Mouse (Mus musculus) kidney, embryonic 14.5 days (tissue): ENCODE measurements around the gene Endov. TPM values are rescaled to one million over a fixed set of nuclear protein-coding genes. Genes with fewer than 3 reads are reported as not detected.
A peak's percentile ranks its signal among the peaks of the same experiment; 100 is the strongest.

ENCODE experiments used
- ATAC-seq: fragments of 200-750 bp; cut with Nextera tagmentation; 2 replicates; pipeline ENCODE4 v1.8.0; 2017; ENCODE audit warnings: moderate number of reproducible peaks, mild to moderate bottlenecking, moderate TSS enrichment, moderate library complexity; ENCODE audit not compliant: low FRiP score, low TSS enrichment
- H3K27ac ChIP-seq: fragments of 300-500 bp; sonication (generic); 2 replicates; pipeline ENCODE4 v1.5.1; 2014; ENCODE audit warnings: low read depth, mild to moderate bottlenecking, low read length, moderate library complexity, mixed read lengths
- H3K27me3 ChIP-seq: fragments of 300-500 bp; sonication (generic); 2 replicates; pipeline ENCODE4 v1.6.1; 2014; ENCODE audit warnings: mild to moderate bottlenecking, low read length; ENCODE audit not compliant: control insufficient read depth, insufficient read depth
- H3K36me3 ChIP-seq: fragments of 300-500 bp; sonication (generic); 2 replicates; pipeline ENCODE4 v1.6.1; 2014; ENCODE audit warnings: low read length, mixed read lengths; ENCODE audit not compliant: control insufficient read depth, insufficient read depth
- H3K4me1 ChIP-seq: fragments of 300-500 bp; sonication (generic); 2 replicates; pipeline ENCODE4 v1.6.1; 2014; ENCODE audit warnings: low read length, mixed read lengths; ENCODE audit not compliant: control insufficient read depth, insufficient read depth
- H3K4me2 ChIP-seq: fragments of 300-500 bp; sonication (generic); replicated peaks from 2 replicates; pipeline ENCODE4 v1.6.1; 2014; ENCODE audit warnings: low read depth, mild to moderate bottlenecking, low read length
- H3K4me3 ChIP-seq: fragments of 300-500 bp; sonication (generic); 2 replicates; pipeline ENCODE4 v1.5.1; 2014; ENCODE audit warnings: mild to moderate bottlenecking, low read length
- H3K9ac ChIP-seq: fragments of 300-500 bp; sonication (generic); 2 replicates; pipeline ENCODE4 v1.6.1; 2014; ENCODE audit warnings: low read depth, mild to moderate bottlenecking, low read length, moderate library complexity
- H3K9me3 ChIP-seq: fragments of 300-500 bp; sonication (generic); 2 replicates; pipeline ENCODE4 v1.6.1; 2016; ENCODE audit warnings: low read length; ENCODE audit not compliant: control insufficient read depth
- WGBS: fragments of 180-500 bp; shearing (Covaris S2); extraction: QIAGEN DNeasy Blood & Tissue Kit; methylation state at CpG from one replicate; pipeline ENCODE4 v1.1.7; 2014; 5-methylcytosine and 5-hydroxymethylcytosine counted together
- polyA plus RNA-seq: library from polyadenylated mRNA; unstranded; fragments of >200 nt; fragmentation: Nextera tagmentation; extraction: Ambion mirVana; gene quantifications from 2 replicates; pipeline ENCODE4 v1.2.1, GENCODE M21; 2014

Gene Endov
- polyA plus RNA-seq, 1 experiment from 2014 or later = 14.6 TPM

GRCm38 (mm10) chr11:119523392-119523791 is 32.2 kb downstream of the Endov start:
- H3K4me3 ChIP-seq = no peak overlapping the region
- H3K27me3 ChIP-seq = no peaks in the 10 kb centered on the region
- H3K9me3 ChIP-seq = no peaks in the 10 kb centered on the region
- H3K4me2 ChIP-seq = no peak overlapping the region
- no peak overlapping the region for H3K27ac ChIP-seq
- WGBS = 89% methylated on average over 3 of the region's 3 CpGs
- H3K36me3 ChIP-seq = no peaks in the 10 kb centered on the region
- no peak for ATAC-seq
- H3K9ac ChIP-seq = no peak overlapping the region
- 0 out of 2 replicates have a peak, but pooled peaks cover 4% of the 10 kb centered on the region for H3K4me1 ChIP-seq

GRCm38 (mm10) chr11:119524545-119524949 is 33.4 kb downstream of the Endov start:
- H3K27ac ChIP-seq = no peak overlapping the region
- 2% methylated on average over 33 of the region's 33 CpGs for WGBS
- peak; percentile 98 for ATAC-seq

DNA sequence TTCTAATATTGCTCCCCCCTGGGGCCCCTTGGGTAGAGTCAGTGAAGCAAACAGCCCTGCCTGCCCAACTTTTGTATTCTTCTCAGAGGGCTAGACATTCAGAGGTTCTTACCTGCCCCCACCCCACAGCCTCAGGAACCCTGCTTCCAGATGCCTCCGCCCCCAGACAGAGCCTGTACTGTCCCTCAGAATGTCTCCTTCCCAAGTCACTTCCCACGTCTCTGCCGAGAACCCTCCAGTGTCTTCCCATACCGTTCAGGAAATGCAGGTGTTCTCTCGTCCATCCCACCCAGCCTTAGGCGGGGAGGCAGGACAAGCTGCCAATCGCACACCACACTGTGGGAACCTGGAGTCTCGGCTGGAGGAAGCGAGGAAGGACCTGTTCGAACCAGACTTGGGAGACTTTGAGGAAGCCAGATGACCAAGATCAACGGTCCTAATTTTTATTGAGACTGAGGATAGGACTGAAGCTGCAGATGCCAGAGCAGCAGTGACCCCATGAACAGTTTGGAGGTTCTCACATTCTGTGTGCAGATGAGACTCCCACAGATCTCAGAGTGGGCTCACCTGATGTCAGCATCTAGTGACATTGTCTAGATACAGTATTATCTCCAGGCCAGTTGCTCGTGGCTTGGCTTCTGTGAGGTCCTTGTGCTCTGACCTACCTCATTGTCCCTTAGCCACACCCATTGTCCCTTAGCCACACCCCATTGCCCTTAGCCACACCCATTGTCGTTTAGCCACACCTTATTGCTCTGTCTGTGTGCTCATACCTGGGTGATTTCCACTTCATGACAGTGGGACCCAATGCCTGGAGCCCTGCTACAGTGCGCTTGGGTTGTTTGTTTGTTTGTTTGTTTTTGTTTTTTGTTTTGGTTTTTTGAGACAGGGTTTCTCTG is 35.2 kb downstream of the Endov start:
- Histone ChIP-seq H3K4me1 (0 out of 2 replicates have a peak, but pooled peaks cover 4% of the 10 kb centered on the region), H3K9ac (no peak overlapping the region), H3K9me3 (no peaks in the 10 kb centered on the region), H3K27ac (no peak overlapping the region), H3K27me3 (no peaks in the 10 kb centered on the region), H3K36me3 (no peaks in the 10 kb centered on the region), H3K4me3 (no peak overlapping the region), H3K4me2 (no peak overlapping the region)
- ATAC-seq = no peak
- 76% methylated on average over 14 of the region's 14 CpGs for WGBS

More at GRCm38 (mm10) chr11:119524545-119524949, 33.4 kb downstream of the Endov start:
- H3K9me3 ChIP-seq = no peaks in the 10 kb centered on the region
- no peaks in the 10 kb centered on the region for H3K36me3 ChIP-seq
- peak overlapping the region; percentile 59; the same call in 1 of the 2 replicates for H3K9ac ChIP-seq
- 0 out of 2 replicates have a peak, but pooled peaks cover 4% of the 10 kb centered on the region for H3K4me1 ChIP-seq
- H3K4me2 ChIP-seq = peak overlapping the region; percentile 63
- peak overlapping the region; percentile 46 for H3K4me3 ChIP-seq
- H3K27me3 ChIP-seq = no peaks in the 10 kb centered on the region

GRCm38 (mm10) chr11:119528930-119529329 is 37.8 kb downstream of the Endov start:
- 0 out of 2 replicates have a peak, but pooled peaks cover 4% of the 10 kb centered on the region for H3K4me1 ChIP-seq
- no peaks in the 10 kb centered on the region for H3K9me3 ChIP-seq
- ATAC-seq = no peak
- no peak overlapping the region for H3K4me3 ChIP-seq
- H3K27ac ChIP-seq = no peak overlapping the region
- no peaks in the 10 kb centered on the region for H3K27me3 ChIP-seq
- H3K4me2 ChIP-seq = no peak overlapping the region
- no peaks in the 10 kb centered on the region for H3K36me3 ChIP-seq
- 60% methylated on average over 11 of the region's 11 CpGs for WGBS
- no peak overlapping the region for H3K9ac ChIP-seq

GRCm38 (mm10) chr11:119532460-119532859 is 41.3 kb downstream of the Endov start:
- Histone ChIP-seq H3K9ac (no peak overlapping the region), H3K4me2 (no peak overlapping the region), H3K27ac (no peak overlapping the region), H3K9me3 (no peaks in the 10 kb centered on the region), H3K36me3 (no peaks in the 10 kb centered on the region), H3K27me3 (no peaks in the 10 kb centered on the region), H3K4me1 (no peaks in the 10 kb centered on the region), H3K4me3 (no peak overlapping the region)
- ATAC-seq = no peak
- 76% methylated on average over 8 of the region's 8 CpGs for WGBS

DNA sequence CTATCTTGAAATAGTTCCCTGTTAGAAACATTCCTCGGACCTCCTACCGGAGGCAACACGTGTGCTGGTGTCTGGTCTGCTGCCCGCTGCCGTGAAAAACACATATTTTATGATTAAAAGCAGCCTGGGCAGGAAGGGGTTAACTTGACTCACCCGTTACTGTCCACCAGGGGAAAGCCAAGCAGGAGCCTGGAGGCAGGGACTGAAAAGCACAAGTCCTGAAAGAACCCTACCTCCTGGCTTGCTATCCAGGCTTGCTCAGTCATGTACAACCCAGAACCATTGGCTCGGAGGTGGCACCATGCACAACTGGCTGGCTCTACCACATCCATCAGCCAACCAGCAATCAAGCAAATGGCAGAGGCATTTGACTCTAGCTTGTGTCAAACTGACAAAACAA is 42.6 kb downstream of the Endov start:
- Histone ChIP-seq H3K4me2 (no peak overlapping the region), H3K9me3 (no peaks in the 10 kb centered on the region), H3K4me1 (no peaks in the 10 kb centered on the region), H3K4me3 (no peak overlapping the region), H3K36me3 (no peaks in the 10 kb centered on the region), H3K27ac (no peak overlapping the region), H3K27me3 (no peaks in the 10 kb centered on the region), H3K9ac (no peak overlapping the region)
- no peak for ATAC-seq
- 63% methylated on average over 7 of the region's 7 CpGs for WGBS

DNA sequence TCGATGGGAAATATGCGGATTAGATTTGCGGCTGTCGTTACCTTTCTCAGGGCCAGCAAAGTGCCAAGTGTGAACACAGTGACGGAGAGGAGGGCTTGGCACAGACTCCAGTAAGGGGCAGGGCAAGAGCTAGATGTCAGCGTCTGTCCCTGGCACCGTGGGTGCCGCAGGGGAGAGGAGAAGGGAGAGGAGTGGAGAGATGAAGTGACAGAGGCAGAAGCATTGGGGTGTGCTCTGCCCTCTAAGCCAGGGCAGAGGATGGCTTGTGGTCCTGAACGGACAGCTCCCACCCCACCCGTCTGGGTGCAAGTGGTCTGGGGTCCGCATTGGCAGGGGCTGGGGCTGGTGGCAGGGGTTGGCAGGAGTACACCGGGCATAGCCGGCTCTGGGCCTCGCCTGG is 48.8 kb downstream of the Endov start:
- Histone ChIP-seq H3K4me2 (no peak overlapping the region), H3K27ac (no peak overlapping the region), H3K9me3 (no peaks in the 10 kb centered on the region), H3K9ac (no peak overlapping the region), H3K27me3 (peaks cover 22% of the 10 kb centered on the region), H3K4me1 (no peaks in the 10 kb centered on the region), H3K4me3 (no peak overlapping the region), H3K36me3 (no peaks in the 10 kb centered on the region)
- no peak for ATAC-seq
- 31% methylated on average over 13 of the region's 14 CpGs for WGBS

DNA sequence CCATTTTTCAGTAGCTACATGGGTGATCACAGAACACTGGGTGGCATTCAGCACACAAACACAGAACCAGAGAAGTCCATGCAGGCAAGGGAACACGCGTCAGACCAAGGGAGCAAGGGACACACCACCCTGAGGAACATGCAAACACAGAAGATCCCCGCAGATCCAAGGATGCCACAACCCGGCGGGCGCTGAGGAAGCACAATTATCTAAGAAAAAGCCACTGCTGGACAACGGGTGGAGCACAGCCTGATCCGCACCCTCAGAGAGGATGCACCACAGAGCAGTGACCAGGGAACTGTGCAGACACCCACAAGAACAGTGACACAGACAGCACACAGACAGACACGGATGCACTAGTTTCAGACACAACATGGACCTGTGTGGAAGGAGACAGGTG is 49.4 kb downstream of the Endov start:
- no peak overlapping the region for H3K27ac ChIP-seq
- H3K4me3 ChIP-seq = no peak overlapping the region
- no peak for ATAC-seq
- peaks cover 3% of the 10 kb centered on the region for H3K4me1 ChIP-seq
- H3K9ac ChIP-seq = no peak overlapping the region
- peaks cover 28% of the 10 kb centered on the region for H3K27me3 ChIP-seq
- no peak overlapping the region for H3K4me2 ChIP-seq
- 79% methylated on average over 9 of the region's 9 CpGs for WGBS
- no peaks in the 10 kb centered on the region for H3K9me3 ChIP-seq
- H3K36me3 ChIP-seq = no peaks in the 10 kb centered on the region

DNA sequence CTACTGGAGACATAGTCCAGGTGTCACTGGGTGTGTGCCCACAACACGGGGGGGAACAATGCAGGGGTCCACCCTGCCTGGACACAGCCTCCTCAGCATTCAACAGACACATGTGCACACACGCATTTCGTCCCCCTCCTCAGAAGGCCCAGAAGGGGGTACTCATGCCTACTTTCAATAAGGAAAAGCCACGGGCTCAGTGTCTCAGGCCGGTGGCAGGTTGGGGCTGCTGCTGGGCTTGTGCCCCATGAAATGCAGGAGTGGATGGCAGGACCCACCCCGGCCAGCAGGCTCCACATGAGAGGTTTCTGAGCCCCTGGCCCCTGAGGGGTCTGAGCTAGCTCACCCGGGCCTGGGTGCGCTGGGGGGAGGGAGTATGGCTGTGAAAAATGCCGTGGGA is 49.9 kb downstream of the Endov start:
- peaks cover 8% of the 10 kb centered on the region for H3K4me1 ChIP-seq
- H3K27ac ChIP-seq = no peak overlapping the region
- 84% methylated on average over 9 of the region's 9 CpGs for WGBS
- H3K9ac ChIP-seq = no peak overlapping the region
- no peak for ATAC-seq
- H3K27me3 ChIP-seq = peaks cover 33% of the 10 kb centered on the region
- H3K4me3 ChIP-seq = no peak overlapping the region
- H3K9me3 ChIP-seq = no peaks in the 10 kb centered on the region
- no peaks in the 10 kb centered on the region for H3K36me3 ChIP-seq
- no peak overlapping the region for H3K4me2 ChIP-seq
